Comparison of ENCODE assay signal across 23 mouse cellular contexts in the genomic region with DNA sequence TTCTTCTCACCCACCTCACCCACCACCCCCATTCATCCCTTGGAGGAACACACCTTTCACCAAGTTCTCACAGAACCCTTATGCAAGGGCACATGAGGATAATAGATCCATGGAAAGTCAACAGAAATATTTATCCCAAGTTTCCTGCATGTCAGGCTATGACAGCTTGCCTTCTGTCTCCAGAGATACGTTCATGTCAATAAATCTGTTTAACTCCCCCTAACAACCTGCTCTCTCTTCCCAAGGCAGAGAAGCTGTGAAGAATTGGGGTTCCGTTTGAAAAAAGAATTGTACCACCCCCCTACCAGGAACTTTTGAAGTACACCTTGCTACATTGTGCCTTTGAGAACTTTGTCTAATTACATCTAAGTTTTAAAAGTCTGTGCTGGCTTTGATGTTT.
"Had no signal": no experiment of that assay in that cellular context is flagged by ENCODE, and none has a peak within 500 bp of the region (broad histone marks: within the 10 kb centered on the region; RNA-seq: fewer than 3 reads in every experiment).

No protein-coding gene starts in this region.

- DNase-seq: gastrocnemius, postnatal 14 days; gastrocnemius, postnatal 36 days; heart, adult 11 months; heart, adult 2 months; heart, postnatal 14 days; heart, postnatal 36 days; kidney, adult 18-20 months; kidney, adult 8-10 months; kidney, postnatal 10 days; kidney, postnatal 25 days; kidney, postnatal 4 days; liver; liver, embryonic 13.5 days had no signal

- H3K27ac ChIP-seq: heart, adult 2 months; heart, embryonic 13.5 days; heart, embryonic 15.5 days; hindbrain, embryonic 10.5 days; hindbrain, embryonic 12.5 days; hindbrain, embryonic 14.5 days; intestine, embryonic 15.5 days; left cerebral cortex, adult 2 months; limb, embryonic 10.5 days; limb, embryonic 12.5 days; liver, embryonic 13.5 days; liver, embryonic 15.5 days had no signal

- H3K4me3 ChIP-seq: heart, adult 2 months; heart, embryonic 13.5 days; heart, embryonic 15.5 days; hindbrain, embryonic 10.5 days; hindbrain, embryonic 12.5 days; intestine, embryonic 15.5 days; left cerebral cortex, adult 2 months; limb, embryonic 10.5 days; limb, embryonic 12.5 days; liver, embryonic 13.5 days; liver, embryonic 15.5 days had no signal
